8 mouse cellular contexts compared by ENCODE assay signal in the genomic region with DNA sequence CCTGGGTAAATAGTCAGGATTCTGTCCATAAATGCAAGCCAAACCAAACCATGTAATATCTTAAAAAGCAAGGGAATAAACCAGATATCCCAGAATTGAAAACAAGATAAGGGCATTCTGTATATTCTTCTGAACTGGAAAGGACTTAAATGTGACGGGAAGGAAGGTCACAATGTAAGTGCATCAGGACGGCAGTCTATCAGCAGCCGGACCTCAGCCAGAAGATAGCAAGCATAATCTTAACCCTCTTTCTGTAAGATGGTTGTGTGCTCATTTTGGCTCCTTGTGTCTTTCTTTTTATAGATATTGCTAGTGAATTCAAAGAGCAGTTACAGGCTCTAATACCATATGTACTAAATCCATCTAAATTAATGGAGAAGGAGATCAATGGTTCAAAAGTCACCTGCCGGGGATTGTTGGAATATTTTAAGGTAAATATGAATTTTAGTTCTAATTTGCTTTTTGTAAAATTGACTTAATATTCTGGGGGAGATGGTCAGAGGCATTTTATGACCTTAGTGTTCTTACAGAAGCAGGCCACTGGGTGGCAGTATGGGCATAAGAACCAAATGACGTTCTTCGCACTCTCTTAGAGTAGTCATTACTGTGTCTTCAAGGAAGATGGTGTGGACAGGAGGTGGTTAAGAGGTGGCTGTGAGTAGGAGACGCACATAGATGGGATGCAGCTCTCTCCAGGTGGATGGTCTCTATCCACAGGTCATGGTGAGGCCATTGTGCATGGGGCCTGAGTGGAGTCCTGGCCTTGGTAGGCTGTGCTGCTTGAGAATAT. TPM values are rescaled to one million over a fixed set of nuclear protein-coding genes. Genes with fewer than 3 reads are reported as not detected.
A peak's percentile ranks its signal among the peaks of the same experiment; 100 is the strongest.
DNase-seq lines count a peak whose midpoint lies in the region; ATAC-seq and TF ChIP-seq lines count a peak whose summit lies in the region.
"Had no signal": no experiment of that assay in that cellular context is flagged by ENCODE, and none has a peak within 500 bp of the region (broad histone marks: within the 10 kb centered on the region; RNA-seq: fewer than 3 reads in every experiment).

No protein-coding gene starts in this region.

- no peak overlapping the region for H3K9ac ChIP-seq in MEL (ENCODE audit: control insufficient read depth, low read depth, low read length, poor library complexity, severe bottlenecking)
- no peak overlapping the region for H3K9ac ChIP-seq in forebrain, embryonic 11.5 days (ENCODE audit: low read length)
- H3K9ac ChIP-seq in hindbrain, embryonic 12.5 days: no peak overlapping the region
- H3K9ac ChIP-seq: lung, embryonic 15.5 days had no signal

- peak; percentile 76 for DNase-seq in MEL (ENCODE audit: low read depth, low spot score)
- peak; percentile 85 for DNase-seq in brain, embryonic 14.5 days (ENCODE audit: low read depth)
- peak; percentile 67 for DNase-seq in forebrain, embryonic 11.5 days (ENCODE audit: low spot score)
- DNase-seq in layer of hippocampus, postnatal 14 days (ENCODE audit: low spot score in 2 of 2): peak; percentile 50 to 60
- peak; percentile 71 for DNase-seq in lung, postnatal 14 days
- DNase-seq in right cerebral cortex, adult 18-20 months: peak; percentile 58

- peak; percentile 65 for ATAC-seq in forebrain, embryonic 11.5 days (replicated peaks; ENCODE audit: low FRiP score)
- peak; percentile 69; the same call in 1 of the 2 replicates for ATAC-seq in hindbrain, embryonic 12.5 days (ENCODE audit: low FRiP score)

- TF ChIP-seq CTCF in MEL (IDR thresholded peaks at IDR 0.05 in 2 of 3, conservative IDR thresholded peaks at IDR 0.05 in 1 of 3; ENCODE audit: control insufficient read depth in 1 of 3, insufficient read depth in 1 of 3, low read depth in 2 of 3, low read length in 3 of 3, poor library complexity in 1 of 3, severe bottlenecking in 1 of 3): peak; percentile 62 to 88 (median 72)
- peak; percentile 71; the same call in 1 of the 2 replicates for TF ChIP-seq CTCF in brain, embryonic 14.5 days (IDR thresholded peaks at IDR 0.05; ENCODE audit: borderline replicate concordance, extremely low read depth, insufficient read depth, insufficient read length)

- no peak for TF ChIP-seq EP300 in MEL (IDR thresholded peaks at IDR 0.05; ENCODE audit: low read depth in 1 of 2, low read length in 2 of 2)

- no peak overlapping the region for H3K27ac ChIP-seq in MEL (ENCODE audit: control insufficient read depth, low read depth, low read length)
- no peak overlapping the region for H3K27ac ChIP-seq in forebrain, embryonic 11.5 days (ENCODE audit: low read depth, low read length)
- H3K27ac ChIP-seq in hindbrain, embryonic 12.5 days: no peak overlapping the region
- H3K27ac ChIP-seq: lung, embryonic 15.5 days had no signal

- peaks cover 2 to 10% of the 10 kb centered on the region in 2 experiments for H3K36me3 ChIP-seq in MEL (ENCODE audit: control insufficient read depth in 1 of 2, insufficient read depth in 2 of 2, low read length in 2 of 2)
- no peaks in the 10 kb centered on the region; the same call in 1 of the 2 replicates for H3K36me3 ChIP-seq in forebrain, embryonic 11.5 days (ENCODE audit: control insufficient read depth, insufficient read depth, low read length)
- peaks cover 20% of the 10 kb centered on the region for H3K36me3 ChIP-seq in hindbrain, embryonic 12.5 days

- no peaks in the 10 kb centered on the region for H3K27me3 ChIP-seq in MEL (ENCODE audit: control insufficient read depth in 1 of 2, insufficient read depth in 2 of 2, low read length in 2 of 2)
- H3K27me3 ChIP-seq in forebrain, embryonic 11.5 days (ENCODE audit: control insufficient read depth, insufficient read depth, low read length): no peaks in the 10 kb centered on the region
- no peaks in the 10 kb centered on the region for H3K27me3 ChIP-seq in hindbrain, embryonic 12.5 days
- H3K27me3 ChIP-seq: lung, embryonic 15.5 days had no signal

- H3K4me2 ChIP-seq in forebrain, embryonic 11.5 days (ENCODE audit: low read depth, low read length, severe bottlenecking): no peak overlapping the region
- no peak overlapping the region for H3K4me2 ChIP-seq in hindbrain, embryonic 12.5 days (replicated peaks)
- H3K4me2 ChIP-seq: lung, embryonic 15.5 days had no signal

- peak; percentile 91 for TF ChIP-seq RAD21 in MEL (IDR thresholded peaks at IDR 0.05; ENCODE audit: low read depth, low read length)

- TF ChIP-seq POLR2A in MEL (IDR thresholded peaks at IDR 0.05; ENCODE audit: control insufficient read depth in 1 of 2, insufficient read depth in 1 of 2, low read depth in 1 of 2, low read length in 2 of 2, poor library complexity in 1 of 2): no peak
- TF ChIP-seq POLR2A in brain, embryonic 14.5 days (IDR thresholded peaks at IDR 0.05; ENCODE audit: borderline replicate concordance, extremely low read depth, insufficient read depth, insufficient read length, poor library complexity, severe bottlenecking): no peak

- no peaks in the 10 kb centered on the region for H3K79me2 ChIP-seq in MEL (ENCODE audit: control insufficient read depth, insufficient read depth, low read length, poor library complexity)

- WGBS in forebrain, embryonic 11.5 days: 59% methylated on average over 7 of the region's 7 CpGs
- WGBS in hindbrain, embryonic 12.5 days: 63% methylated on average over 7 of the region's 7 CpGs

- H3K4me1 ChIP-seq in MEL (ENCODE audit: control insufficient read depth in 1 of 2, insufficient read depth in 2 of 2, low read length in 2 of 2): no peaks in the 10 kb centered on the region
- H3K4me1 ChIP-seq in forebrain, embryonic 11.5 days (replicated peaks; ENCODE audit: control insufficient read depth, insufficient read depth, low read length): no peaks in the 10 kb centered on the region
- H3K4me1 ChIP-seq in hindbrain, embryonic 12.5 days: no peaks in the 10 kb centered on the region
- H3K4me1 ChIP-seq: lung, embryonic 15.5 days had no signal

- H3K4me3 ChIP-seq in MEL (ENCODE audit: control insufficient read depth in 1 of 2, insufficient read depth in 1 of 2, low read depth in 2 of 2, low read length in 2 of 2): no peak overlapping the region
- no peak overlapping the region for H3K4me3 ChIP-seq in forebrain, embryonic 11.5 days (ENCODE audit: low read depth, low read length)
- no peak overlapping the region for H3K4me3 ChIP-seq in hindbrain, embryonic 12.5 days
- H3K4me3 ChIP-seq: lung, embryonic 15.5 days had no signal

- H3K9me3 ChIP-seq in MEL (replicated peaks; ENCODE audit: insufficient read depth, low read length): no peaks in the 10 kb centered on the region
- H3K9me3 ChIP-seq in forebrain, embryonic 11.5 days (ENCODE audit: control insufficient read depth, low read length): no peaks in the 10 kb centered on the region
- no peaks in the 10 kb centered on the region for H3K9me3 ChIP-seq in hindbrain, embryonic 12.5 days (replicated peaks)
- H3K9me3 ChIP-seq: lung, embryonic 15.5 days had no signal

TF ChIP-seq in MEL, 35 proteins besides CTCF, POLR2A, EP300 and RAD21:
- TF ChIP-seq SMC3 (IDR thresholded peaks at IDR 0.05; ENCODE audit: low read depth, low read length) (peak; percentile 90), MYB (IDR thresholded peaks at IDR 0.05; ENCODE audit: low read depth, low read length) (no peak), MAFK (IDR thresholded peaks at IDR 0.05; ENCODE audit: borderline replicate concordance, low read depth, low read length) (no peak), SIN3A (IDR thresholded peaks at IDR 0.05; ENCODE audit: low read length) (no peak), JUND (IDR thresholded peaks at IDR 0.05; ENCODE audit: low read depth, low read length) (no peak), BHLHE40 (IDR thresholded peaks at IDR 0.05; ENCODE audit: borderline replicate concordance, low read depth, low read length) (no peak), ZC3H11A (IDR thresholded peaks at IDR 0.05; ENCODE audit: low read depth, low read length) (peak; percentile 72), USF2 (IDR thresholded peaks at IDR 0.05; ENCODE audit: borderline replicate concordance in 1 of 2, insufficient read depth in 1 of 2, low read depth in 1 of 2, low read length in 2 of 2) (no peak), RCOR1 (IDR thresholded peaks at IDR 0.05; ENCODE audit: low read depth, low read length) (no peak), GATA1 (IDR thresholded peaks at IDR 0.05; ENCODE audit: low read depth, low read length) (no peak)

RNA-seq across cellular contexts. Expression of gene Pla2g16, which starts 28.4 kb away (rescaled TPM):
- 16.3 and 19.0 TPM in 2 replicates for total RNA-seq in MEL (2012; rRNA removed)
- polyA plus RNA-seq in MEL (2012; ENCODE audit: insufficient read depth in 1 of 2, insufficient read length in 2 of 2, low read depth in 1 of 2, low replicate concordance in 2 of 2, missing spikeins in 1 of 2): 10 to 100 TPM in 1 of 2 experiments, not detected in 1; 24.7 TPM
- polyA plus RNA-seq in brain, embryonic 14.5 days (2012; rRNA removed): 3.2 and 3.5 TPM in 2 replicates
- polyA plus RNA-seq in forebrain, embryonic 11.5 days (2014; fragmentation: Nextera tagmentation; extraction: Ambion mirVana): 3.8 and 4.4 TPM in 2 replicates
- 2.8 and 4.8 TPM in 2 replicates for polyA plus RNA-seq in hindbrain, embryonic 12.5 days (2016; fragmentation: Nextera tagmentation; extraction: Ambion mirVana)
- 10 to 100 TPM; 13.0 to 14.9 TPM for total RNA-seq in layer of hippocampus, postnatal 14 days (2021)

RNA-seq across cellular contexts. Expression of gene Atl3, which starts 35.0 kb away (rescaled TPM):
- 12.7 and 16.4 TPM in 2 replicates for total RNA-seq in MEL (2012; rRNA removed)
- 10 to 100 TPM in 1 of 2 experiments, not detected in 1; 15.3 TPM for polyA plus RNA-seq in MEL (2012; ENCODE audit: insufficient read depth in 1 of 2, insufficient read length in 2 of 2, low read depth in 1 of 2, low replicate concordance in 2 of 2, missing spikeins in 1 of 2)
- 13.3 and 16.6 TPM in 2 replicates for polyA plus RNA-seq in brain, embryonic 14.5 days (2012; rRNA removed)
- 9.8 and 10.3 TPM in 2 replicates for polyA plus RNA-seq in forebrain, embryonic 11.5 days (2014; fragmentation: Nextera tagmentation; extraction: Ambion mirVana)
- 9.4 and 10.5 TPM in 2 replicates for polyA plus RNA-seq in hindbrain, embryonic 12.5 days (2016; fragmentation: Nextera tagmentation; extraction: Ambion mirVana)
- total RNA-seq in layer of hippocampus, postnatal 14 days (2021): 10 to 100 TPM; 20.8 to 20.9 TPM

RNA-seq across cellular contexts. Expression of gene Rtn3, which starts 45.8 kb away (rescaled TPM):
- total RNA-seq in MEL (2012; rRNA removed): 33.4 and 38.4 TPM in 2 replicates
- 100 to 1,000 TPM in 1 of 2 experiments, not detected in 1; 118 TPM for polyA plus RNA-seq in MEL (2012; ENCODE audit: insufficient read depth in 1 of 2, insufficient read length in 2 of 2, low read depth in 1 of 2, low replicate concordance in 2 of 2, missing spikeins in 1 of 2)
- 436 and 508 TPM in 2 replicates for polyA plus RNA-seq in brain, embryonic 14.5 days (2012; rRNA removed)
- polyA plus RNA-seq in forebrain, embryonic 11.5 days (2014; fragmentation: Nextera tagmentation; extraction: Ambion mirVana): 268 and 273 TPM in 2 replicates
- 380 and 385 TPM in 2 replicates for polyA plus RNA-seq in hindbrain, embryonic 12.5 days (2016; fragmentation: Nextera tagmentation; extraction: Ambion mirVana)
- 100 to 1,000 TPM; 850 to 871 TPM for total RNA-seq in layer of hippocampus, postnatal 14 days (2021)
